Mouse (Mus musculus): ENCODE data around the gene Rhebl1.

- TF ChIP-seq CTCF (IDR thresholded peaks at IDR 0.05; ENCODE audit: control insufficient read depth, insufficient read depth, insufficient replicate concordance, low read depth, low read length), result no peak
- TF ChIP-seq POLR2A (IDR thresholded peaks at IDR 0.05; ENCODE audit: control insufficient read depth, low read depth, low read length), result no peak
Observed at GRCm38 (mm10) chr15:98853161-98853937, 41.0 kb downstream of the Rhebl1 start.
